Mouse (Mus musculus) MEL (cell line): ENCODE results near the gene Pcx. TPM values are rescaled to one million over a fixed set of nuclear protein-coding genes. Genes with fewer than 3 reads are reported as not detected.

ENCODE experiments used
- DNase-seq: peaks from one replicate; pipeline ENCODE4 v3.0.0; 2011; ENCODE audit warnings: low read depth, low spot score
- H3K27ac ChIP-seq: 2 replicates; pipeline ENCODE4 v1.5.1; 2012; ENCODE audit warnings: low read depth, mild to moderate bottlenecking, control low read depth, low read length, moderate library complexity; ENCODE audit not compliant: control insufficient read depth
- H3K27me3 ChIP-seq, 2 experiments: fragments of 150-350 bp in 1 of 2; sonication (generic) in 1 of 2; 2 replicates each; pipeline ENCODE4 v1.6.1; 2012; ENCODE audit warnings: low read length in 2 of 2, mild to moderate bottlenecking in 2 of 2, improper control_type of control experiment in 1 of 2, moderate library complexity in 1 of 2; ENCODE audit not compliant: insufficient read depth in 2 of 2, control insufficient read depth in 1 of 2
- H3K36me3 ChIP-seq, 2 experiments: 2 replicates each; pipeline ENCODE4 v1.6.1; 2012 to 2014; ENCODE audit warnings: low read length in 2 of 2, improper control_type of control experiment in 1 of 2, inconsistent platforms in 1 of 2, mild to moderate bottlenecking in 1 of 2; ENCODE audit not compliant: insufficient read depth in 2 of 2, control insufficient read depth in 1 of 2
- H3K4me1 ChIP-seq, 2 experiments: fragments of 150-350 bp in 1 of 2; sonication (generic) in 1 of 2; 2 replicates each; pipeline ENCODE4 v1.6.1; 2012; ENCODE audit warnings: low read length in 2 of 2, improper control_type of control experiment in 1 of 2, mild to moderate bottlenecking in 1 of 2; ENCODE audit not compliant: insufficient read depth in 2 of 2, control insufficient read depth in 1 of 2
- H3K4me3 ChIP-seq, 2 experiments: fragments of 150-350 bp in 1 of 2; sonication (generic) in 1 of 2; 2 replicates each; pipeline ENCODE4 v1.5.1; 2012; ENCODE audit warnings: low read depth in 2 of 2, low read length in 2 of 2, mild to moderate bottlenecking in 2 of 2, moderate library complexity in 2 of 2, control low read depth in 1 of 2, improper control_type of control experiment in 1 of 2; ENCODE audit not compliant: control insufficient read depth in 1 of 2, insufficient read depth in 1 of 2
- H3K79me2 ChIP-seq: 2 replicates; pipeline ENCODE4 v1.6.1; 2012; ENCODE audit warnings: mild to moderate bottlenecking, low read length, moderate library complexity; ENCODE audit not compliant: control insufficient read depth, poor library complexity, insufficient read depth
- H3K9ac ChIP-seq: 2 replicates; pipeline ENCODE4 v1.6.1; 2012; ENCODE audit warnings: low read depth, mild to moderate bottlenecking, control low read depth, low read length, moderate library complexity; ENCODE audit not compliant: control insufficient read depth, poor library complexity, severe bottlenecking
- H3K9me3 ChIP-seq: fragments of 150-350 bp; sonication (generic); replicated peaks from 2 replicates; pipeline ENCODE4 v1.6.1; 2012; ENCODE audit warnings: mild to moderate bottlenecking, low read length, improper control_type of control experiment, moderate library complexity; ENCODE audit not compliant: insufficient read depth
- BHLHE40 ChIP-seq: IDR thresholded peaks from 2 replicates; pipeline ENCODE4 v1.6.1; 2012; ENCODE audit warnings: low read depth, mild to moderate bottlenecking, inconsistent platforms, low read length, improper control_type of control experiment, borderline replicate concordance
- CHD1 ChIP-seq: IDR thresholded peaks from 2 replicates; pipeline ENCODE4 v1.6.1; 2012; ENCODE audit warnings: low read depth, mild to moderate bottlenecking, inconsistent platforms, low read length, improper control_type of control experiment
- CHD2 ChIP-seq: IDR thresholded peaks from 2 replicates; pipeline ENCODE4 v1.6.1; 2011; ENCODE audit warnings: low read length, improper control_type of control experiment
- CTCF ChIP-seq, 3 experiments: IDR thresholded peaks in 2 of 3; conservative IDR thresholded peaks in 1 of 3; 2 replicates each; pipeline ENCODE4 v1.5.1; 2011 to 2012; ENCODE audit warnings: low read length in 3 of 3, low read depth in 2 of 3, mild to moderate bottlenecking in 2 of 3, improper control_type of control experiment in 1 of 3, inconsistent platforms in 1 of 3, mixed read lengths in 1 of 3, moderate library complexity in 1 of 3; ENCODE audit not compliant: control insufficient read depth in 1 of 3, insufficient read depth in 1 of 3, poor library complexity in 1 of 3, severe bottlenecking in 1 of 3
- E2F4 ChIP-seq: IDR thresholded peaks from 2 replicates; pipeline ENCODE4 v1.6.1; 2011; ENCODE audit warnings: low read depth, low read length, improper control_type of control experiment, borderline replicate concordance
- ELF1 ChIP-seq: IDR thresholded peaks from 2 replicates; pipeline ENCODE4 v1.6.1; 2014; ENCODE audit warnings: low read depth, mild to moderate bottlenecking, inconsistent platforms, low read length, improper control_type of control experiment, moderate library complexity
- EP300 ChIP-seq, 2 experiments: IDR thresholded peaks; 2 replicates each; pipeline ENCODE4 v1.6.1; 2011; ENCODE audit warnings: improper control_type of control experiment in 2 of 2, low read length in 2 of 2, low read depth in 1 of 2, mild to moderate bottlenecking in 1 of 2
- GATA1 ChIP-seq: IDR thresholded peaks from 2 replicates; pipeline ENCODE4 v1.6.1; 2011; ENCODE audit warnings: low read depth, low read length, improper control_type of control experiment
- HCFC1 ChIP-seq: IDR thresholded peaks from 2 replicates; pipeline ENCODE4 v1.6.1; 2012; ENCODE audit warnings: low read depth, mild to moderate bottlenecking, inconsistent platforms, low read length, improper control_type of control experiment, moderate library complexity
- JUND ChIP-seq: IDR thresholded peaks from 2 replicates; pipeline ENCODE4 v1.6.1; 2011; ENCODE audit warnings: low read depth, mild to moderate bottlenecking, improper control_type of control experiment, low read length
- MAFK ChIP-seq: IDR thresholded peaks from 2 replicates; pipeline ENCODE4 v1.6.1; 2011; ENCODE audit warnings: low read depth, mild to moderate bottlenecking, low read length, improper control_type of control experiment, borderline replicate concordance
- MYC ChIP-seq: IDR thresholded peaks from 2 replicates; pipeline ENCODE4 v1.6.1; 2011; ENCODE audit warnings: low read depth, mild to moderate bottlenecking, low read length, improper control_type of control experiment, moderate library complexity
- NELFE ChIP-seq: IDR thresholded peaks from 2 replicates; pipeline ENCODE4 v1.6.1; 2011; ENCODE audit warnings: low read depth, low read length, improper control_type of control experiment
- POLR2A ChIP-seq, 2 experiments: IDR thresholded peaks; 2 replicates each; pipeline ENCODE4 v1.6.1; 2011 to 2012; ENCODE audit warnings: low read length in 2 of 2, mild to moderate bottlenecking in 2 of 2, control low read depth in 1 of 2, improper control_type of control experiment in 1 of 2, low read depth in 1 of 2, moderate library complexity in 1 of 2; ENCODE audit not compliant: control insufficient read depth in 1 of 2, insufficient read depth in 1 of 2, poor library complexity in 1 of 2
- POLR2AphosphoS2 ChIP-seq: IDR thresholded peaks from 2 replicates; pipeline ENCODE4 v1.6.1; 2011; ENCODE audit warnings: low read length, improper control_type of control experiment
- RAD21 ChIP-seq: IDR thresholded peaks from 2 replicates; pipeline ENCODE4 v1.6.1; 2011; ENCODE audit warnings: mild to moderate bottlenecking, low read depth, low read length, improper control_type of control experiment
- RCOR1 ChIP-seq: IDR thresholded peaks from 2 replicates; pipeline ENCODE4 v1.6.1; 2012; ENCODE audit warnings: low read depth, mild to moderate bottlenecking, inconsistent platforms, low read length, improper control_type of control experiment
- SIN3A ChIP-seq: IDR thresholded peaks from 2 replicates; pipeline ENCODE4 v1.6.1; 2012; ENCODE audit warnings: low read length, improper control_type of control experiment, inconsistent platforms
- TAL1 ChIP-seq: IDR thresholded peaks from 2 replicates; pipeline ENCODE4 v1.6.1; 2012; ENCODE audit warnings: mild to moderate bottlenecking, inconsistent platforms, low read length, moderate library complexity, mixed read lengths
- TBP ChIP-seq: IDR thresholded peaks from 2 replicates; pipeline ENCODE4 v1.8.0; 2011; ENCODE audit warnings: low read depth, low read length, improper control_type of control experiment
- TCF12 ChIP-seq: IDR thresholded peaks from 2 replicates; pipeline ENCODE4 v1.6.1; 2014; ENCODE audit warnings: low read depth, mild to moderate bottlenecking, inconsistent platforms, low read length, improper control_type of control experiment, moderate library complexity
- UBTF ChIP-seq: IDR thresholded peaks from 2 replicates; pipeline ENCODE4 v1.6.1; 2012; ENCODE audit warnings: low read depth, mild to moderate bottlenecking, inconsistent platforms, low read length, improper control_type of control experiment, moderate library complexity, borderline replicate concordance; ENCODE audit not compliant: insufficient read depth
- ZC3H11A ChIP-seq: IDR thresholded peaks from 2 replicates; pipeline ENCODE4 v1.6.1; 2012; ENCODE audit warnings: low read depth, mild to moderate bottlenecking, inconsistent platforms, low read length, improper control_type of control experiment
- polyA plus RNA-seq, 2 experiments: library from polyadenylated mRNA; stranded (reverse) in 1 of 2; unstranded in 1 of 2; fragments of >175 nt in 1 of 2; fragments of >200 nt in 1 of 2; gene quantifications; 2 replicates each; pipeline versions ENCODE4 v1.2.1 to v1.2.4; 2012; ENCODE audit warnings: low replicate concordance in 2 of 2, low read depth in 1 of 2; ENCODE audit not compliant: insufficient read length in 2 of 2, insufficient read depth in 1 of 2, missing spikeins in 1 of 2
- total RNA-seq: library from RNA; depleted of rRNA; stranded (reverse); fragments of 300-350 nt; gene quantifications from 2 replicates; pipeline ENCODE4 v1.2.3, GENCODE M21; 2012

Pcx gene
- total and polyA plus RNA-seq, 3 experiments = 7.2 to 7.9 TPM; not detected in 1

DNA sequence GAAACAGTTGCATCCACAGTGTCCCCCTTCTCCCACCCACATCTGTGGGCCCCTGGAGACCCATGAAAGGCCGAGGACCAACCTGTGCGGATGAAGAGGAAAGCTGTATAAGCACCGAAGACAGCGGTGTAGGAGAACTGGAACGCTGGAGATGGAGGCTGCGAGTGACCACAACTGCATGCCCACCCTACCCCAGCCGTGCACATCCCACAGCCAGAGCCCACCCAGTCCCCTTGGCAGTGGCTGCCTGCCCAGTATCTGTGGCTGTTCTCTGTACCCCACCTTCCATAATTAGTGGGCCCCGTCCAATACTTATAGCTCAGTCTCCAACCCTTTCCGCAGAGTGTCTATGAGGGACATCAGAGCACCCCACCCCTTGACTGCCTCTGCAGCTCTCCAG is 113.1 kb downstream of the Pcx start:
- no peak for DNase-seq
- peaks cover 18% of the 10 kb centered on the region for H3K79me2 ChIP-seq
- H3K4me3 ChIP-seq = no peak overlapping the region
- peaks cover 0 to 13% of the 10 kb centered on the region in 2 experiments; a peak in 3 of 4 replicates for H3K4me1 ChIP-seq
- no peaks in the 10 kb centered on the region for H3K27me3 ChIP-seq
- no peaks in the 10 kb centered on the region for H3K9me3 ChIP-seq
- H3K9ac ChIP-seq = no peak overlapping the region
- no peak for TF ChIP-seq TAL1
- no peak for TF ChIP-seq E2F4
- TF ChIP-seq ELF1 = no peak
- no peak for TF ChIP-seq CTCF (IDR thresholded peaks at IDR 0.05 in 2 of 3, conservative IDR thresholded peaks at IDR 0.05 in 1 of 3; ENCODE audit: control insufficient read depth in 1 of 3, insufficient read depth in 1 of 3, low read depth in 2 of 3, low read length in 3 of 3, poor library complexity in 1 of 3, severe bottlenecking in 1 of 3)
- TF ChIP-seq CHD1 = no peak
- no peak for TF ChIP-seq MYC
- no peak for TF ChIP-seq POLR2A (IDR thresholded peaks at IDR 0.05; ENCODE audit: control insufficient read depth in 1 of 2, insufficient read depth in 1 of 2, low read depth in 1 of 2, low read length in 2 of 2, poor library complexity in 1 of 2)
- no peak for TF ChIP-seq MAFK
- TF ChIP-seq HCFC1 = no peak
- no peak for TF ChIP-seq UBTF
- TF ChIP-seq RAD21 = no peak
- no peak for TF ChIP-seq ZC3H11A
- no peak for TF ChIP-seq NELFE
- TF ChIP-seq GATA1 = no peak
- TF ChIP-seq BHLHE40 = no peak
- TF ChIP-seq CHD2 = no peak
- TF ChIP-seq TBP = no peak
- no peak for TF ChIP-seq TCF12
- no peak for TF ChIP-seq JUND
- no peak for TF ChIP-seq POLR2AphosphoS2
- H3K36me3 ChIP-seq = peaks cover 0 to 6% of the 10 kb centered on the region in 2 experiments; a peak in 2 of 4 replicates
- H3K27ac ChIP-seq = no peak overlapping the region

DNA sequence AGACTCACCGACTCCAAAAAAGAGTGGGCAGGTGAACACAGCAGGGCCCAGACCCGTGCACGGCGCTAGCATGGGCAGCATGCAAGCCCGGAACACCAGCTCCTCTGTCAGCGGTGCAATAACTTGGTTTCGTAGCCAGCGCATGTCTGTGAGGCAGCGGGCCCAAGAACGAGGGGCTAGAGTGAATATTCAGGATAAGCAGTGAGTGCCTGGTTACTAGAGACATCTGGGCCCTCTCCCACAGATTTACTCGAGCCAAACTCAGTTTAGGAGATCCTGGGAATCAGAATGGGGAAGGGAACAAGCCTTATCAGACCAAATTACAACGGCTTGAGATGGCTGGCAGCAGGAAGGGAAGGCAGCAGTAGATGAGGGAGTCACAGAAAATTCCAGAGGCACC is 113.7 kb downstream of the Pcx start:
- Histone ChIP-seq H3K4me1 (peaks cover 0 to 13% of the 10 kb centered on the region in 2 experiments; a peak in 3 of 4 replicates), H3K79me2 (peaks cover 18% of the 10 kb centered on the region), H3K9ac (no peak overlapping the region), H3K36me3 (peaks cover 0 to 6% of the 10 kb centered on the region in 2 experiments; a peak in 2 of 4 replicates), H3K4me3 (no peak overlapping the region)
- TF ChIP-seq CHD2 (no peak), SIN3A (no peak), RCOR1 (no peak), RAD21 (no peak), POLR2AphosphoS2 (no peak), TBP (no peak), ZC3H11A (no peak), EP300 (IDR thresholded peaks at IDR 0.05; ENCODE audit: low read depth in 1 of 2, low read length in 2 of 2) (no peak)
- TF ChIP-seq, all 39 proteins: peak for 0
- H3K27me3 ChIP-seq = no peaks in the 10 kb centered on the region
- no peaks in the 10 kb centered on the region for H3K9me3 ChIP-seq
- DNase-seq = no peak
- H3K27ac ChIP-seq = no peak overlapping the region
